ENCODE assay signal across 35 mouse cellular contexts in genomic region chr4:130010723-130011122, GRCm38 (mm10). TPM values are rescaled to one million over a fixed set of nuclear protein-coding genes. Genes with fewer than 3 reads are reported as not detected.
"Had no signal": no experiment of that assay in that cellular context is flagged by ENCODE, and none has a peak within 500 bp of the region (broad histone marks: within the 10 kb centered on the region; RNA-seq: fewer than 3 reads in every experiment).

No protein-coding gene starts in this region.

- H3K4me2 ChIP-seq: limb, embryonic 12.5 days; limb, embryonic 13.5 days; limb, embryonic 15.5 days; liver, embryonic 11.5 days; liver, embryonic 12.5 days; liver, embryonic 13.5 days; liver, embryonic 15.5 days; lung, embryonic 14.5 days; lung, embryonic 15.5 days; midbrain, embryonic 11.5 days; midbrain, embryonic 12.5 days; midbrain, embryonic 13.5 days; midbrain, embryonic 15.5 days; neural tube, embryonic 12.5 days had no signal

- H3K9ac ChIP-seq: limb, embryonic 12.5 days; limb, embryonic 13.5 days; limb, embryonic 15.5 days; liver, embryonic 12.5 days; liver, embryonic 13.5 days; liver, embryonic 14.5 days; liver, embryonic 15.5 days; liver, postnatal 0 days; lung, embryonic 14.5 days; lung, embryonic 15.5 days; midbrain, embryonic 12.5 days; midbrain, embryonic 13.5 days; midbrain, embryonic 15.5 days; neural tube, embryonic 12.5 days had no signal

- H3K27me3 ChIP-seq: midbrain, embryonic 15.5 days had no signal

- H3K4me3 ChIP-seq: limb, embryonic 10.5 days; limb, embryonic 12.5 days; limb, embryonic 13.5 days; limb, embryonic 15.5 days; liver, embryonic 12.5 days; liver, embryonic 13.5 days; liver, embryonic 15.5 days; lung, embryonic 15.5 days; megakaryocyte, embryonic 14.5 days; midbrain, embryonic 10.5 days; midbrain, embryonic 12.5 days; midbrain, embryonic 13.5 days; midbrain, embryonic 15.5 days; myocyte; neural tube, embryonic 12.5 days had no signal

- H3K9me3 ChIP-seq: limb, embryonic 10.5 days; limb, embryonic 12.5 days; limb, embryonic 13.5 days; limb, embryonic 15.5 days; liver, embryonic 12.5 days; liver, embryonic 13.5 days; liver, embryonic 15.5 days; lung, embryonic 15.5 days; megakaryocyte, embryonic 14.5 days; midbrain, embryonic 10.5 days; midbrain, embryonic 12.5 days; midbrain, embryonic 13.5 days; midbrain, embryonic 15.5 days; neural tube, embryonic 12.5 days had no signal

- H3K27ac ChIP-seq: limb, embryonic 10.5 days; limb, embryonic 12.5 days; limb, embryonic 13.5 days; limb, embryonic 15.5 days; liver, embryonic 12.5 days; liver, embryonic 13.5 days; liver, embryonic 14.5 days; liver, embryonic 15.5 days; lung, embryonic 15.5 days; macrophage; midbrain, embryonic 10.5 days; midbrain, embryonic 12.5 days; midbrain, embryonic 13.5 days; midbrain, embryonic 15.5 days; neural tube, embryonic 12.5 days had no signal

- H3K36me3 ChIP-seq: limb, embryonic 10.5 days; liver, embryonic 12.5 days; liver, embryonic 13.5 days; liver, embryonic 15.5 days; lung, embryonic 15.5 days had no signal

- DNase-seq: left cerebral cortex, postnatal 4 days; liver; liver, embryonic 13.5 days; liver, postnatal 0 days; lung, adult 18-20 months; lung, adult 2 months; lung, embryonic 14.5 days; lung, postnatal 10 days; lung, postnatal 14 days; lung, postnatal 36 days; lung, postnatal 4 days; midbrain, embryonic 14.5 days had no signal

RNA-seq across cellular contexts. Expression of gene Adgrb2, which starts 26.1 kb away (rescaled TPM):
- total RNA-seq: liver, adult 2 months; megakaryocyte progenitor cell, adult 5-6 weeks; monocyte, adult 5-6 weeks had no signal
- polyA plus RNA-seq: liver, embryonic 16.5 days; liver, postnatal 0 days; macrophage had no signal

RNA-seq across cellular contexts. Expression of gene Col16a1, which starts 36.9 kb away (rescaled TPM):
- total RNA-seq: megakaryocyte, adult 5-6 weeks; monocyte, adult 5-6 weeks had no signal
- polyA plus RNA-seq: macrophage had no signal
